Mouse (Mus musculus): ENCODE results near the gene Zfyve28. TPM values are rescaled to one million over a fixed set of nuclear protein-coding genes. Genes with fewer than 3 reads are reported as not detected.

The Zfyve28 gene
- polyA plus RNA-seq, 1 experiment from 2014 or later, result 5.4 TPM

- H3K4me1 ChIP-seq (replicated peaks), result no peaks in the 10 kb centered on the region
- no peak overlapping the region for H3K4me2 ChIP-seq
- no peak overlapping the region for H3K27ac ChIP-seq
- WGBS, result 83% methylated on average over 5 of the region's 5 CpGs
- H3K27me3 ChIP-seq, result no peaks in the 10 kb centered on the region
- no peak overlapping the region for H3K9ac ChIP-seq
- H3K36me3 ChIP-seq, result no peaks in the 10 kb centered on the region
- no peak overlapping the region for H3K4me3 ChIP-seq
- ATAC-seq (ENCODE audit: low FRiP score), result no peak
- H3K9me3 ChIP-seq, result no peaks in the 10 kb centered on the region
Observed at GRCm38 (mm10) chr5:34218672-34219071, 69.6 kb downstream of the Zfyve28 start.

DNA sequence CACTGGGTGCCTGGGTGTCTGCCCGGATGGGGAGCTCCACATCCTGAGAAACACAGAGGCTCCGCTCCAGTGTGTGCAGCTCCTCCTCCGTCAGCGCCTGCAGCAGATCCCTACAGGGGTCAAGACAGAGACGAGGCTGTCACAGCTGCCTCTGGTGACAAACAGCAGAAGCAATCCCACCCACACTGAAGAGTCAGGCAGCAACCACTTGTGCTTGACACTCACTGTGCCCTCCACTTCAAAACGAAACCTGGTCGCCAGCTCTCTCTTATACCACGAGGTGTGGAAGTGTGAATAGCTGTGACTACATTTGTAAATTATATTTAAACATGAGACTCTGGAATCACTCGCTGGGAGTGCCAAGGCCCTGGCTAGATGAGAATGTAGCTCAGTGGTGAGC is 70.5 kb downstream of the Zfyve28 start:
- WGBS, result 69% methylated on average over 9 of the region's 9 CpGs
- Histone ChIP-seq H3K27ac (no peak overlapping the region), H3K27me3 (no peaks in the 10 kb centered on the region), H3K4me1 (replicated peaks) (no peaks in the 10 kb centered on the region), H3K9me3 (no peaks in the 10 kb centered on the region), H3K4me3 (no peak overlapping the region), H3K4me2 (no peak overlapping the region), H3K9ac (no peak overlapping the region), H3K36me3 (no peaks in the 10 kb centered on the region)
- no peak for ATAC-seq (ENCODE audit: low FRiP score)

- H3K4me1 ChIP-seq (replicated peaks), result no peaks in the 10 kb centered on the region
- H3K27ac ChIP-seq, result no peak overlapping the region
- no peak overlapping the region for H3K4me3 ChIP-seq
- H3K4me2 ChIP-seq, result no peak overlapping the region
- H3K9me3 ChIP-seq, result no peaks in the 10 kb centered on the region
- no peaks in the 10 kb centered on the region for H3K27me3 ChIP-seq
- H3K36me3 ChIP-seq, result no peaks in the 10 kb centered on the region
- ATAC-seq (ENCODE audit: low FRiP score), result no peak
- 81% methylated on average over 7 of the region's 7 CpGs for WGBS
- no peak overlapping the region for H3K9ac ChIP-seq
Observed at GRCm38 (mm10) chr5:34216025-34216424, 72.2 kb downstream of the Zfyve28 start.

DNA sequence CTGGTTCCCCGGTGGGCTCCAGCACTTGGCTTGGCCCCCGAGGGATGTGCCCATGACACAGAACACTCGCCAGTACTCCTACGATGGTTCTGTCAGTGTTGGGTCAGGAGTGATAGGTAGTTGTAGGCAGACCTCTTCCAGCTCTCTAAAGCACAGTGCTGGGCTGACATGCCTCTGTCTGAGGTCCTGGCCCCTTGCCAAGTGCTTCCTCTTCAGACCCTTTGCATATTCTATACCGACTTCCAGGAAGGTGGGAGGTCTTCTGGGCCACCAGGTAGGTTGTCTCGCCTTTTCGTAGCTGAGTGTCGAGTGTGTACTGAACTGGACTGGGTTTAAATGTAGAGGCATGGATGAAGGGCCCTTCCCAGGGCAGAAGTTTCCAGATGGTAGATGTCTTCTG is 74.6 kb downstream of the Zfyve28 start:
- H3K9me3 ChIP-seq, result no peaks in the 10 kb centered on the region
- H3K4me1 ChIP-seq (replicated peaks), result no peaks in the 10 kb centered on the region
- no peak overlapping the region for H3K9ac ChIP-seq
- 84% methylated on average over 8 of the region's 8 CpGs for WGBS
- H3K4me2 ChIP-seq, result no peak overlapping the region
- no peak overlapping the region for H3K4me3 ChIP-seq
- no peaks in the 10 kb centered on the region for H3K27me3 ChIP-seq
- ATAC-seq (ENCODE audit: low FRiP score), result no peak
- no peaks in the 10 kb centered on the region for H3K36me3 ChIP-seq
- H3K27ac ChIP-seq, result no peak overlapping the region

DNA sequence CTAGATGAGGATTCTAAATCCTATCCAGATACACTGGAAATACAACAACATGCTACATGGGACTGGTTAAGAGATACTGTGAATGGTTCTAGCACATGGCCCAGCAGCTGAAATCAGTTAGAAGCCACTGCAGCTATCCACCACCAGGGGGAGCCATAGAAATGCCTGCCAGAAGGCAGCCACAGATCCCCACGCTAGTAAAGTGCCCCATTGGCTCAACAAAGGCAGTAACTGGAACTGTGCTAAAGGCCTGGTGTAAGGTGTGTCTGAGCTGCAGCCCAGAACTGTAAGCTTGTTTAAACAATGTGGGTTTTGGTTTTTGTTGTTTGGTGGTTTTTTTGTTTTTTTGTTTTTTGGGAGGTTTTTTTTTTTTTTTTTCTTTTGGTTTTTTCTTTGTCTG is 78.0 kb downstream of the Zfyve28 start:
- H3K4me1 ChIP-seq (replicated peaks), result no peaks in the 10 kb centered on the region
- no peaks in the 10 kb centered on the region for H3K9me3 ChIP-seq
- H3K4me3 ChIP-seq, result no peak overlapping the region
- ATAC-seq (ENCODE audit: low FRiP score), result peak; percentile 61; the same call in 1 of the 2 replicates
- H3K36me3 ChIP-seq, result no peaks in the 10 kb centered on the region
- no peak overlapping the region for H3K4me2 ChIP-seq
- H3K27me3 ChIP-seq, result no peaks in the 10 kb centered on the region
- WGBS, result 3% methylated on average over 1 of the region's 1 CpGs
- H3K9ac ChIP-seq, result no peak overlapping the region
- H3K27ac ChIP-seq, result no peak overlapping the region

- Histone ChIP-seq H3K36me3 (no peaks in the 10 kb centered on the region), H3K9ac (no peak overlapping the region), H3K4me3 (no peak overlapping the region), H3K27ac (no peak overlapping the region), H3K27me3 (no peaks in the 10 kb centered on the region), H3K4me1 (replicated peaks) (no peaks in the 10 kb centered on the region), H3K4me2 (no peak overlapping the region), H3K9me3 (no peaks in the 10 kb centered on the region)
- ATAC-seq (ENCODE audit: low FRiP score), result no peak
- 76% methylated on average over 3 of the region's 3 CpGs for WGBS
Observed at GRCm38 (mm10) chr5:34207503-34207902, 80.7 kb downstream of the Zfyve28 start.

GRCm38 (mm10) chr5:34205788-34206187 is 82.5 kb downstream of the Zfyve28 start:
- no peak for ATAC-seq (ENCODE audit: low FRiP score)
- H3K36me3 ChIP-seq, result no peaks in the 10 kb centered on the region
- H3K9ac ChIP-seq, result no peak overlapping the region
- no peak overlapping the region for H3K27ac ChIP-seq
- 91% methylated on average over 2 of the region's 2 CpGs for WGBS
- H3K9me3 ChIP-seq, result no peaks in the 10 kb centered on the region
- no peaks in the 10 kb centered on the region for H3K27me3 ChIP-seq
- H3K4me3 ChIP-seq, result no peak overlapping the region
- no peaks in the 10 kb centered on the region for H3K4me1 ChIP-seq (replicated peaks)
- no peak overlapping the region for H3K4me2 ChIP-seq

DNA sequence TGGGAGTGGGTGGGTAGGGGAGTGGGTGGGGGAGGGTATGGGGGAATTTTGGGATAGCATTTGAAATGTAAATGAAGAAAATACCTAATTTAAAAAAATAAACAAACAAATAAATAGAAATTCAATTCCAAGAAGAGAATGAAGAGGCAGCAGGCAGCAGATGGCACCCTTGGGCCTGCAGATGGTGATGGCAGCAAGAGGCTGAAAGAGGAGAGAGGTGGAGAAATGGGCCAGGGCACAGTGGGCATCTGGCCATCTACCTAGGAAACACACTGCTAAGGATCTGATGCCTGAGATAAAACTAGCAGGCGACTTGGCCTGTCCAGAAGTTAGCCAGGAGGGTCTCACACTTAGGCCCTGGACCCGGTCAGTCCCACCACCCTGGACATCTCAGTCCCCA is 83.3 kb downstream of the Zfyve28 start:
- Histone ChIP-seq H3K27ac (no peak overlapping the region), H3K4me1 (replicated peaks) (no peaks in the 10 kb centered on the region), H3K4me3 (no peak overlapping the region), H3K36me3 (no peaks in the 10 kb centered on the region), H3K9ac (no peak overlapping the region), H3K27me3 (no peaks in the 10 kb centered on the region), H3K4me2 (no peak overlapping the region), H3K9me3 (no peaks in the 10 kb centered on the region)
- WGBS, result 81% methylated on average over 2 of the region's 2 CpGs
- no peak for ATAC-seq (ENCODE audit: low FRiP score)

DNA sequence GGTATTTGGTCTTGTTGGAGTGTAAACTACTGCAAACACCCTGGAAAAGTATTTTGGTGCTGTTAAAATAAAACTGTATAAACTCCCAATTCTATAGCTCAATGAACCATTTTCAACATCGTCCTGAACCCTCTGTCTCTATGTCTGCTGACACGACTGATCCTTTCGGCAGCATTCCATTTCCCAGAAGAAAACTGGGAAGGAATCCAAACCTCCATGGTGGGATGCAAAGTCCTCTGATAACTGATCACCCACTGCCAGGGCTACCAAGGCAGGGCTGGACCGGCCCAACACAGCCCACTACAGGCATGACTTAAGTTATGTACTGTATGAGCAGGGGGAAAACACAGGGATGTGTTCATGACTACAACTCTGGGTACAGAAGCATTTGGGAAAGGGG is 86.2 kb downstream of the Zfyve28 start:
- H3K4me3 ChIP-seq, result no peak overlapping the region
- no peaks in the 10 kb centered on the region for H3K4me1 ChIP-seq (replicated peaks)
- ATAC-seq (ENCODE audit: low FRiP score), result no peak
- H3K27me3 ChIP-seq, result no peaks in the 10 kb centered on the region
- H3K4me2 ChIP-seq, result no peak overlapping the region
- no peaks in the 10 kb centered on the region for H3K9me3 ChIP-seq
- WGBS, result 86% methylated on average over 4 of the region's 4 CpGs
- no peak overlapping the region for H3K9ac ChIP-seq
- no peaks in the 10 kb centered on the region; the same call in 1 of the 2 replicates for H3K36me3 ChIP-seq
- no peak overlapping the region for H3K27ac ChIP-seq

DNA sequence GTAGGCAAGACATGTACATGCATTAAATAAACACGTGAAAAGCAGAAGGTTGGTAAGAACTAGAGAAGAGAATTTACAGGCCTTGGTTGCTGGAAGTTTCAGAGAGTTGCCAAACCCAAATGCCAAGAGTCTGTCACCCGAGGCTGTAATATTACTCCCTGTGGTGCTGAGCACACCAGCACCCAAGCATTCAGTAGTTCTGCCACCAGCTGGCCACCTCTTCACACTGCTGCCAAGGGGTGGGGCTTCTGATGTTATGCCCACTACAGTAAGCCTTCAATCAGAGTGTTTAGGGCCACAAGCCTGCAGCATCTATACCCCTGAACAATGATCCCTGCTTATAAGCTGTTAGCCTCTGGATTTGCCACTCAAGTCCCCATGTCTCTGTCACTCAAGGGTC is 86.9 kb downstream of the Zfyve28 start:
- Histone ChIP-seq H3K9me3 (no peaks in the 10 kb centered on the region), H3K4me3 (no peak overlapping the region), H3K4me1 (replicated peaks) (no peaks in the 10 kb centered on the region), H3K9ac (no peak overlapping the region), H3K27ac (no peak overlapping the region), H3K4me2 (no peak overlapping the region), H3K36me3 (no peaks in the 10 kb centered on the region; the same call in 1 of the 2 replicates), H3K27me3 (no peaks in the 10 kb centered on the region)
- no peak for ATAC-seq (ENCODE audit: low FRiP score)
- 70% methylated on average over 2 of the region's 2 CpGs for WGBS

- no peaks in the 10 kb centered on the region for H3K27me3 ChIP-seq
- H3K9me3 ChIP-seq, result no peaks in the 10 kb centered on the region
- no peak overlapping the region for H3K4me2 ChIP-seq
- H3K4me3 ChIP-seq, result no peak overlapping the region
- no peak overlapping the region for H3K9ac ChIP-seq
- H3K27ac ChIP-seq, result no peak overlapping the region
- peaks cover 8% of the 10 kb centered on the region for H3K36me3 ChIP-seq
- no peak for ATAC-seq (ENCODE audit: low FRiP score)
- 88% methylated on average over 6 of the region's 6 CpGs for WGBS
- no peaks in the 10 kb centered on the region for H3K4me1 ChIP-seq (replicated peaks)
Observed at GRCm38 (mm10) chr5:34198615-34199014, 89.6 kb downstream of the Zfyve28 start.

- Histone ChIP-seq H3K4me1 (replicated peaks) (no peaks in the 10 kb centered on the region), H3K4me2 (no peak overlapping the region), H3K4me3 (no peak overlapping the region), H3K27me3 (no peaks in the 10 kb centered on the region), H3K9ac (no peak overlapping the region), H3K9me3 (no peaks in the 10 kb centered on the region), H3K27ac (no peak overlapping the region), H3K36me3 (peaks cover 8% of the 10 kb centered on the region)
- no peak for ATAC-seq (ENCODE audit: low FRiP score)
- WGBS, result 90% methylated on average over 4 of the region's 4 CpGs
Observed at GRCm38 (mm10) chr5:34197243-34197642, 91.0 kb downstream of the Zfyve28 start.

- H3K36me3 ChIP-seq, result peaks cover 8% of the 10 kb centered on the region
- H3K27me3 ChIP-seq, result no peaks in the 10 kb centered on the region
- H3K9ac ChIP-seq, result no peak overlapping the region
- H3K4me3 ChIP-seq, result no peak overlapping the region
- no peaks in the 10 kb centered on the region for H3K4me1 ChIP-seq (replicated peaks)
- no peak overlapping the region for H3K4me2 ChIP-seq
- no peaks in the 10 kb centered on the region for H3K9me3 ChIP-seq
- WGBS, result 85% methylated on average over 7 of the region's 7 CpGs
- ATAC-seq (ENCODE audit: low FRiP score), result no peak
- H3K27ac ChIP-seq, result no peak overlapping the region
Observed at GRCm38 (mm10) chr5:34196423-34196822, 91.8 kb downstream of the Zfyve28 start.

- 91% methylated on average over 12 of the region's 12 CpGs for WGBS
Observed at GRCm38 (mm10) chr5:34195786-34196185, 92.5 kb downstream of the Zfyve28 start.

More at GRCm38 (mm10) chr5:34195786-34196185, 92.5 kb downstream of the Zfyve28 start:
- no peak overlapping the region for H3K9ac ChIP-seq
- H3K27me3 ChIP-seq, result no peaks in the 10 kb centered on the region
- ATAC-seq (ENCODE audit: low FRiP score), result no peak
- no peak overlapping the region for H3K27ac ChIP-seq
- H3K4me1 ChIP-seq (replicated peaks), result no peaks in the 10 kb centered on the region
- no peak overlapping the region for H3K4me2 ChIP-seq
- H3K4me3 ChIP-seq, result no peak overlapping the region
- no peaks in the 10 kb centered on the region for H3K9me3 ChIP-seq
- H3K36me3 ChIP-seq, result peaks cover 8% of the 10 kb centered on the region

Data from hindbrain, embryonic 13.5 days (tissue).